Mouse (Mus musculus) stomach, embryonic 16.5 days (tissue): ENCODE results near the gene Mfap1a. TPM values are rescaled to one million over a fixed set of nuclear protein-coding genes. Genes with fewer than 3 reads are reported as not detected.
A peak's percentile ranks its signal among the peaks of the same experiment; 100 is the strongest.
"Not testable (repeated sequence)": the region's sequence is repeated elsewhere in the genome, so short reads cannot be mapped to it uniquely, and the experiment has no call there.

Experiments used
- ATAC-seq: fragments of 200-750 bp; cut with Nextera tagmentation; 2 replicates; pipeline ENCODE4 v1.8.0; 2017; ENCODE audit warnings: moderate number of reproducible peaks, moderate TSS enrichment; ENCODE audit not compliant: insufficient read depth, low FRiP score
- H3K27ac ChIP-seq: fragments of 300-500 bp; sonication (generic); 2 replicates; pipeline ENCODE4 v1.5.1; 2014; ENCODE audit warnings: low read length
- H3K27me3 ChIP-seq: fragments of 300-500 bp; sonication (generic); 2 replicates; pipeline ENCODE4 v1.6.1; 2014; ENCODE audit warnings: low read length, control low read depth, mixed read lengths; ENCODE audit not compliant: control insufficient read depth, insufficient read depth
- H3K36me3 ChIP-seq: fragments of 300-500 bp; sonication (generic); 2 replicates; pipeline ENCODE4 v1.6.1; 2014; ENCODE audit warnings: low read length; ENCODE audit not compliant: control insufficient read depth, insufficient read depth
- H3K4me1 ChIP-seq: fragments of 300-500 bp; sonication (generic); 2 replicates; pipeline ENCODE4 v1.6.1; 2014; ENCODE audit warnings: low read length, control low read depth, mixed read lengths; ENCODE audit not compliant: control insufficient read depth, insufficient read depth
- H3K4me2 ChIP-seq: fragments of 300-500 bp; sonication (generic); 2 replicates; pipeline ENCODE4 v1.6.1; 2014; ENCODE audit warnings: low read depth, low read length, mixed read lengths
- H3K4me3 ChIP-seq: fragments of 300-500 bp; sonication (generic); replicated peaks from 2 replicates; pipeline ENCODE4 v1.5.1; 2014; ENCODE audit warnings: mild to moderate bottlenecking, low read length
- H3K9ac ChIP-seq: fragments of 300-500 bp; sonication (generic); 2 replicates; pipeline ENCODE4 v1.6.1; 2014; ENCODE audit warnings: low read length
- H3K9me3 ChIP-seq: fragments of 300-500 bp; sonication (generic); replicated peaks from 2 replicates; pipeline ENCODE4 v1.6.1; 2016; ENCODE audit warnings: low read length, control low read depth; ENCODE audit not compliant: control insufficient read depth
- WGBS: fragments of 180-500 bp; shearing (Covaris S2); extraction: QIAGEN DNeasy Blood & Tissue Kit; methylation state at CpG from one replicate; pipeline ENCODE4 v1.1.7; 2014; 5-methylcytosine and 5-hydroxymethylcytosine counted together
- polyA plus RNA-seq: library from polyadenylated mRNA; unstranded; fragments of >200 nt; fragmentation: Nextera tagmentation; extraction: Ambion mirVana; gene quantifications from 2 replicates; pipeline ENCODE4 v1.2.1, GENCODE M21; 2015

Gene Mfap1a
- polyA plus RNA-seq, result 25.5 and 28.5 TPM in 2 replicates

DNA sequence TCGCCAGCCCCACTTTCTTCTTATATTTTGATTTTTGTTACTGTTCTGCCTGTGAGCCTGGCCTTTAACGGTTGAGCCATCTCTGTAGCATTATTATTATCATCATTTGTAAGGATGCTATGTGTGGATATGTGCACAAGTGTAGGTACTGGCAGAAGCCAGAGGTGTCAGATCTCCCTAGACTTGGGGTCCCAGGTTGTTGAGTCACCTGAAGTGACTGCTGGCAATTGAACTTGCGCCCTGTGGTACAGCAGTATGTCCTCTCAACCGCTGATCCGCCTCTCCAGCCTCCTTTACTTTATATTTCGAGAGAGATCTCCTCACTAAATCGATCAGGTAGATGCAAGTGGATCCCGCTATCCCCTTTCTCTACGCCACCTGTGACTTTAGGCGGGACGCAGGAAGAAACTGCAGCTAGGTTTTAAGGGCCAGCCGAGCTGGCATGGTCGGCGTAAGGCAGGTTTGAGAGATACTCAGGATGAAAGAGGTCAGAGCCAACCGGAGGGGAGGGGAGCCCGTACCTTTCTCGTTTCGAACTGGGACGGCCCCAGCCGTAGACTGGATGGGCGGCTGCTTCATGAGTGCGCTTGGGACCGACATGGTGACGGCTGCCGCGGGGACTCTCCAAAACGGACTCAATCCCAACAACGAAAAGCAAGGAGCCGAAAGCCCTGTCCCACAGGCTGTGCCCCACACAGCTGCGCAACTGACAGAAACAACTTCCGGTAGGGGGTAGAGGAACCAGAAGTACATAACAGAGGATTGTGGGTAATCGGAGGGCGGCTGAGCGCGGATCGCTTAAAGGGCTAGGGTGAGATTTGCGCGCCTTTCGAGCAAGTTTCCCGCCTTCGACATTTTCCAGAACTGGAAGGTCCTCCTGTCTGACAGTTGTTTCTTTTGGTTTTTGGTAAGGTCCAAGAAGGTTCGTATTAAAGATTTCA is at the start of gene Mfap1a, which contains the start of gene Wdr76:
Gene Mfap1a (minus strand): TSS at position 724 of the 941 bp plus-strand sequence.
Gene Wdr76 (plus strand): TSS at position 782 of the 941 bp plus-strand sequence.
- peak; percentile 95 for ATAC-seq
- 4% methylated on average over 39 of the region's 42 CpGs for WGBS
- peak within 1 kb of the TSS; percentile 55 for H3K27ac ChIP-seq

GRCm38 (mm10) chr2:121551271-121551670 is 44.8 kb upstream of the Mfap1a start:
- no peak overlapping the region for H3K9ac ChIP-seq
- no peaks in the 10 kb centered on the region for H3K36me3 ChIP-seq
- H3K4me2 ChIP-seq, result no peak overlapping the region
- no peaks in the 10 kb centered on the region for H3K27me3 ChIP-seq
- H3K4me1 ChIP-seq, result no peaks in the 10 kb centered on the region
- WGBS, result 85% methylated on average over 8 of the region's 8 CpGs
- no peaks in the 10 kb centered on the region for H3K9me3 ChIP-seq
- no peak overlapping the region for H3K27ac ChIP-seq
- H3K4me3 ChIP-seq, result no peak overlapping the region
- ATAC-seq, result no peak

More for the DNA sequence above, at the start of gene Mfap1a, which contains the start of gene Wdr76:
- not testable (repeated sequence) for H3K36me3 ChIP-seq, H3K9me3 ChIP-seq, H3K4me1 ChIP-seq, H3K27me3 ChIP-seq
- Histone ChIP-seq H3K4me3 (peak within 1 kb of the TSS; percentile 63), H3K9ac (peak within 1 kb of the TSS; percentile 78), H3K4me2 (peak within 1 kb of the TSS; percentile 66)

GRCm38 (mm10) chr2:121549630-121550029 is 43.2 kb upstream of the Mfap1a start:
- H3K9ac ChIP-seq, result no peak overlapping the region
- no peak overlapping the region for H3K4me3 ChIP-seq
- H3K27me3 ChIP-seq, result no peaks in the 10 kb centered on the region
- ATAC-seq, result no peak
- H3K27ac ChIP-seq, result no peak overlapping the region
- H3K36me3 ChIP-seq, result no peaks in the 10 kb centered on the region
- H3K9me3 ChIP-seq, result no peaks in the 10 kb centered on the region
- H3K4me2 ChIP-seq, result no peak overlapping the region
- no peaks in the 10 kb centered on the region for H3K4me1 ChIP-seq
- 93% methylated on average over 6 of the region's 6 CpGs for WGBS

DNA sequence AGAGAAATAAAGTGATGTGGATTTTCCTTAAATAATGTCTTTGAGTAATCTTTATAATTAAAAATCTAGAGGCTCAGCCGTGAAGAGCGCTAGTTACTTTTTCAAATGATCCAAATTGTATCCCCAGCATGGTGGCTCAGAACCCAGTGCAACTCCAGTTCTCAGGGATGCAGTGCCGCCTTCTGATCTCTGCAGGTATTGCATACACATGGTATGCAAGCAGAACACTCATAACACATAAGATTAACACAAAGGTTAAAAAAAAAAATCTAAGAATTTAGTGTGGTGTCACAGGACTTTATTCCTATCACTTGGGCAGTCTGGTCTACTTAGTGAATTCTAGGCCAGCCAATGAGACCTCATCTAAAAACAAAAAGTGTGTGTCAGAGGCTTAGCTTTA is 38.4 kb upstream of the Mfap1a start:
- H3K4me1 ChIP-seq, result no peaks in the 10 kb centered on the region
- no peak overlapping the region for H3K4me3 ChIP-seq
- no peaks in the 10 kb centered on the region for H3K9me3 ChIP-seq
- no peaks in the 10 kb centered on the region for H3K27me3 ChIP-seq
- H3K27ac ChIP-seq, result no peak overlapping the region
- H3K4me2 ChIP-seq, result no peak overlapping the region
- no peak overlapping the region for H3K9ac ChIP-seq
- 90% methylated on average over 3 of the region's 3 CpGs for WGBS
- H3K36me3 ChIP-seq, result peaks cover 10% of the 10 kb centered on the region
- no peak for ATAC-seq

GRCm38 (mm10) chr2:121525056-121525455 is 18.6 kb upstream of the Mfap1a start:
- no peak for ATAC-seq
- H3K4me3 ChIP-seq, result no peak overlapping the region
- H3K9me3 ChIP-seq, result no peaks in the 10 kb centered on the region
- no peak overlapping the region for H3K27ac ChIP-seq
- no peak overlapping the region for H3K9ac ChIP-seq
- no peak overlapping the region for H3K4me2 ChIP-seq
- H3K4me1 ChIP-seq, result no peaks in the 10 kb centered on the region
- H3K36me3 ChIP-seq, result no peaks in the 10 kb centered on the region
- H3K27me3 ChIP-seq, result no peaks in the 10 kb centered on the region
- WGBS, result 93% methylated on average over 2 of the region's 2 CpGs

DNA sequence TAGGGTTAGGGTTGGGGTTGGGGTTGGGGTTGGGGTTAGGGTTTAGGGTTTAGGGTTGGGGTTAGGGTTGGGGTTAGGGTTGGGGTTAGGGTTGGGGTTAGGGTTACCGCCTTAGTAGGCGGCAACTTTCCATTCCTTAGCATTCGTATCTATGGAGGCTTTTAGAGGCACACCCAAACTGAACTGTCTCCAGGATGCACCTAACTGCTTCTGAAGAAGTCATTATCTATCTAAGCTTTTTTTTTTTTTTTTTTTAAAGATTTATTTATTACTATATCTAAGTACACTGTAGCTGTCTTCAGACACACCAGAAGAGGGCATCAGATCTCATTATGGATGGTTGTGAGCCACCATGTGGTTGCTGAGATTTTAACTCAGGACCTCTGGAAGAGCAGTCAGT is 16.4 kb upstream of the Mfap1a start:
- H3K4me3 ChIP-seq, H3K9me3 ChIP-seq, H3K4me2 ChIP-seq, H3K27me3 ChIP-seq, H3K36me3 ChIP-seq, H3K4me1 ChIP-seq, H3K27ac ChIP-seq, H3K9ac ChIP-seq, ATAC-seq: not testable (repeated sequence)
- WGBS, result 94% methylated on average over 3 of the region's 3 CpGs

DNA sequence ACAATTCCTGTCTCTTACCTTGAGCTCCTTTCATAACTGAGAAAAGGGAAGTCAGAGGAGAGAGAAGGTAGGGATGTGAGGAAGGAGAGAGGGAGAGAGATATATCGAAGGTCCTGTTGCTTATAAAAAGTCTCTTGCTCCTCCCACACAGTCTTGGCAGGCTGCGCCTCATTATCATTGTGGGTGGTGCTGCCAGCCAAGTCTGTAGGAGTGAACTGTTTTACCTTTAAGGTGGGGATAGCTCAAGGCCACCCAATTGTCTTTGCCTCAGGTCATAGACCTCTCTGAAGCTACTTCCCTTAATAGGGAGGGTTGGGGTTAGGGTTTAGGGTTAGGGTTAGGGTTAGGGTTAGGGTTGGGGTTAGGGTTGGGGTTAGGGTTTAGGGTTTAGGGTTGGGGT is 15.5 kb upstream of the Mfap1a start:
- no peak overlapping the region for H3K4me2 ChIP-seq
- no peaks in the 10 kb centered on the region for H3K4me1 ChIP-seq
- 0 out of 2 replicates have a peak, but pooled peaks cover 3% of the 10 kb centered on the region for H3K36me3 ChIP-seq
- H3K27ac ChIP-seq, result no peak overlapping the region
- no peak overlapping the region for H3K9ac ChIP-seq
- no peak overlapping the region for H3K4me3 ChIP-seq
- H3K27me3 ChIP-seq, result no peaks in the 10 kb centered on the region
- no peaks in the 10 kb centered on the region for H3K9me3 ChIP-seq
- no peak for ATAC-seq
- WGBS, result 88% methylated on average over 2 of the region's 2 CpGs

GRCm38 (mm10) chr2:121518711-121519110 is 12.2 kb upstream of the Mfap1a start:
- H3K9me3 ChIP-seq, H3K27me3 ChIP-seq, ATAC-seq: not testable (repeated sequence)

GRCm38 (mm10) chr2:121518106-121518505 is 11.6 kb upstream of the Mfap1a start:
- no peak overlapping the region for H3K27ac ChIP-seq
- no peaks in the 10 kb centered on the region for H3K27me3 ChIP-seq
- H3K4me1 ChIP-seq, result no peaks in the 10 kb centered on the region
- H3K9me3 ChIP-seq, result no peaks in the 10 kb centered on the region
- WGBS, result 94% methylated on average over 5 of the region's 5 CpGs
- no peak overlapping the region for H3K4me2 ChIP-seq
- H3K4me3 ChIP-seq, result no peak overlapping the region
- no peak overlapping the region for H3K9ac ChIP-seq
- no peak for ATAC-seq
- 0 out of 2 replicates have a peak, but pooled peaks cover 3% of the 10 kb centered on the region for H3K36me3 ChIP-seq

More at GRCm38 (mm10) chr2:121518711-121519110, 12.2 kb upstream of the Mfap1a start:
- H3K9ac ChIP-seq, H3K27ac ChIP-seq, H3K36me3 ChIP-seq, H3K4me1 ChIP-seq, H3K4me3 ChIP-seq, H3K4me2 ChIP-seq: not testable (repeated sequence)
- WGBS, result 91% methylated on average over 4 of the region's 4 CpGs
